Mouse (Mus musculus) CD4-positive, CD25-positive, alpha-beta regulatory T cell, adult 9 weeks (primary cell): ENCODE measurements around the gene Cadm2. TPM values are rescaled to one million over a fixed set of nuclear protein-coding genes. Genes with fewer than 3 reads are reported as not detected.

ENCODE experiments used
- polyA plus RNA-seq: library from polyadenylated mRNA; unstranded; fragments of 100-300 nt; shearing (Covaris generic); gene quantifications from one replicate; pipeline ENCODE4 v1.2.1, GENCODE M21; 2017

Cadm2 gene
- polyA plus RNA-seq = not detected

DNA sequence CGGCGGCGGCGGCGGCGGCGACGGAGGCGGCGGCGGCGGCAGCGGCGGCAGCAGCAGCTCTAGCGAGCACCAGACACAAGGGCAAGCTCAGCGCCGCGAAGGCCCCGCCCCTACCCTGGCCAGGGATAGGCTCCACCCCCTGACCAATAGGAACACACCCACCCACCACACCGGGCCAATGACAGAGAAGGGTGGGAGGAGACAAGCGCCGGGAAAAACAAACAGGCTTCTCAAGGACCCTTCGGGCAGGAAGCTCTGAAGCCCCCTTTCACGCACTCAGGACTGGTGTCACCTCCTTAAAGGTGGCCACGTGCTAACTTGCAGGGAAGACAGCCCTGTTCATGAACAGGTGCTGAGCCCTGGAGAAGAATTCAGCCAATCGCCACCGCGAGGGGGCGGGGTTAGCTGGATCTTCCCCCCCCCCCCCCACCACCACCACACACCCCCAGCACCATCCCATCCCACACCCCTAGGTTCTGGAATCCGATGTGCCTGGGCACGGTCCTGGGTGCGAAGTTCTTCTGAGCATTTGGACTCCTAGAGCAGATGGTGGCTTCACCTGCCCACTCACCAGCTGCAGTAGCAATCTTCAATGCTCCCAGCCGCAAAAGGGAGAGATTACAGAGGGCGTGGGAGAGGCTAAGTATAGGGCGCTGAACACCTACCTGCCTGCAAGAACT is at the start of gene Cadm2:
TSS of gene Cadm2 (minus strand) at position 83 of the 680 bp plus-strand sequence.

